Mouse (Mus musculus) olfactory bulb, adult 2 months (tissue): Measurements from ENCODE around the gene Neurog1.

Experiments used
- CTCF ChIP-seq: fragments of 200-500 bp; IDR thresholded peaks from 2 replicates; pipeline ENCODE4 v1.5.1; 2012; ENCODE audit warnings: low read depth, mild to moderate bottlenecking, low read length, moderate library complexity; ENCODE audit not compliant: insufficient read depth
- POLR2A ChIP-seq: fragments of 200-500 bp; IDR thresholded peaks from 2 replicates; pipeline ENCODE4 v1.6.1; 2012; ENCODE audit warnings: mild to moderate bottlenecking, low read depth, low read length, moderate library complexity; ENCODE audit not compliant: insufficient read depth

GRCm38 (mm10) chr13:56214633-56215032, 37.3 kb downstream of the Neurog1 start:
- TF ChIP-seq CTCF = no peak
- no peak for TF ChIP-seq POLR2A
